Mouse (Mus musculus) heart, embryonic 16.5 days (tissue): ENCODE measurements around the gene Gm8082. TPM values are rescaled to one million over a fixed set of nuclear protein-coding genes. Genes with fewer than 3 reads are reported as not detected.
"Not testable (repeated sequence)": the region's sequence is repeated elsewhere in the genome, so short reads cannot be mapped to it uniquely, and the experiment has no call there.

ENCODE experiments used
- ATAC-seq: fragments of 200-750 bp; cut with Nextera tagmentation; replicated peaks from 2 replicates; pipeline ENCODE4 v1.8.0; 2017; ENCODE audit warnings: moderate number of reproducible peaks; ENCODE audit not compliant: insufficient read depth, low FRiP score; ENCODE audit errors: extremely low read depth
- H3K27ac ChIP-seq: fragments of 300-500 bp; sonication (generic); 2 replicates; pipeline ENCODE4 v1.5.1; 2014; ENCODE audit warnings: mild to moderate bottlenecking, low read length, control low read depth, moderate library complexity
- H3K27me3 ChIP-seq: fragments of 300-500 bp; sonication (generic); 2 replicates; pipeline ENCODE4 v1.6.1; 2014; ENCODE audit warnings: low read length, mixed read lengths; ENCODE audit not compliant: control insufficient read depth, insufficient read depth
- H3K36me3 ChIP-seq: fragments of 300-500 bp; sonication (generic); 2 replicates; pipeline ENCODE4 v1.6.1; 2014; ENCODE audit not compliant: control insufficient read depth, insufficient read depth
- H3K4me1 ChIP-seq: fragments of 300-500 bp; sonication (generic); 2 replicates; pipeline ENCODE4 v1.6.1; 2014; ENCODE audit warnings: low read length, mixed read lengths; ENCODE audit not compliant: control insufficient read depth, insufficient read depth
- H3K4me2 ChIP-seq: fragments of 300-500 bp; sonication (generic); 2 replicates; pipeline ENCODE4 v1.6.1; 2014; ENCODE audit warnings: low read depth, mild to moderate bottlenecking, control low read depth, low read length
- H3K4me3 ChIP-seq: fragments of 300-500 bp; sonication (generic); 2 replicates; pipeline ENCODE4 v1.5.1; 2014; ENCODE audit warnings: mild to moderate bottlenecking, control low read depth, low read length
- H3K9ac ChIP-seq: fragments of 300-500 bp; sonication (generic); 2 replicates; pipeline ENCODE4 v1.6.1; 2014; ENCODE audit warnings: low read length, control low read depth
- H3K9me3 ChIP-seq: fragments of 300-500 bp; sonication (generic); replicated peaks from 2 replicates; pipeline ENCODE4 v1.6.1; 2016; ENCODE audit warnings: low read length; ENCODE audit not compliant: control insufficient read depth
- WGBS: fragments of 180-500 bp; shearing (Covaris S2); extraction: QIAGEN DNeasy Blood & Tissue Kit; methylation state at CpG from one replicate; pipeline ENCODE4 v1.1.7; 2014; 5-methylcytosine and 5-hydroxymethylcytosine counted together
- polyA plus RNA-seq: library from polyadenylated mRNA; unstranded; fragments of >200 nt; fragmentation: Nextera tagmentation; extraction: Ambion mirVana; gene quantifications from 2 replicates; pipeline ENCODE4 v1.2.1, GENCODE M21; 2015

The Gm8082 gene
- not detected in 2 replicates for polyA plus RNA-seq

- not testable (repeated sequence) for H3K27me3 ChIP-seq, H3K4me1 ChIP-seq, H3K27ac ChIP-seq, H3K4me3 ChIP-seq, H3K36me3 ChIP-seq, ATAC-seq, H3K9me3 ChIP-seq, H3K9ac ChIP-seq, H3K4me2 ChIP-seq
- no CpG with 5 or more reads among the region's 1 CpGs for WGBS
These were observed at the start of gene Gm8082 for GRCm38 (mm10) chr14:42993524-42993923. Gm8082 (minus strand) TSS chr14:42993624.

- not testable (repeated sequence) for H3K4me1 ChIP-seq, H3K27ac ChIP-seq, H3K36me3 ChIP-seq, ATAC-seq, H3K9me3 ChIP-seq, H3K4me3 ChIP-seq, H3K4me2 ChIP-seq, H3K9ac ChIP-seq, H3K27me3 ChIP-seq
These were observed 22.1 kb upstream of the Gm8082 start, which contains the start of gene Gm10376 for GRCm38 (mm10) chr14:43015528-43015927. Gm10376 (minus strand) TSS chr14:43015628.

Other genes with a start within 250 kb of the Gm8082 start
- not detected in 2 replicates for gene Gm3015, start 224.8 kb downstream of the Gm8082 start, polyA plus RNA-seq
- gene Gm10377, start 195.6 kb downstream of the Gm8082 start, polyA plus RNA-seq: not detected in 2 replicates
- not detected in 2 replicates for gene Gm21977, start 140.1 kb downstream of the Gm8082 start, polyA plus RNA-seq
- not detected in 2 replicates for gene Gm10376, start 22.0 kb upstream of the Gm8082 start, polyA plus RNA-seq
- gene Gm8094, start 83.0 kb upstream of the Gm8082 start, polyA plus RNA-seq: 0.11 TPM in 1 of 2 replicates, not detected in the other
- gene Gm8104, start 107.0 kb upstream of the Gm8082 start, polyA plus RNA-seq: not detected in 2 replicates
- gene Gm7233, start 186.2 kb upstream of the Gm8082 start, polyA plus RNA-seq: not detected in 2 replicates
- gene Gm8122, start 241.7 kb upstream of the Gm8082 start, polyA plus RNA-seq: not detected in 2 replicates